In the genomic region with DNA sequence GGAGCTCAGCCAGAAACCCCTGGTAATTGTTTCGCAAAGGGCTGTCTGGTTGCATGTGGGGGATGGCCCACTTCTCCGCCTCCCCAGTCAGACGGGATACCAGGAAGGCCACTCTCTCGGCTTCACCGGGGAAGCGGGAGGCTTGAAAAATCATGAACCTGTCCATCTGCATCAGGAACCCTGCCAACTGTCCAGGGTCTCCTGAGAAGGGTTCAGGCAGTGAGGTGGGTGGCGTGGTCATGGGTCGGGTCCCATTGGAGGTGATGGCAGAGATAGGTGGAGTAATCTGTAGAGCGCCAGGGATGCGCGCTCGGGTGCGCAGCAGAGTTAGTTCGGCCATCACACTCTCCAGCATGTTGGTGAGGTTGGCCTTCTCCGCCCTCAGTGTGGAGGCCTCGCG, we compare ENCODE assay signal across 8 mouse cellular contexts. TPM values are rescaled to one million over a fixed set of nuclear protein-coding genes. Genes with fewer than 3 reads are reported as not detected.
DNase-seq lines count a peak whose midpoint lies in the region; ATAC-seq and TF ChIP-seq lines count a peak whose summit lies in the region.
"Had no signal": no experiment of that assay in that cellular context is flagged by ENCODE, and none has a peak within 500 bp of the region (broad histone marks: within the 10 kb centered on the region; RNA-seq: fewer than 3 reads in every experiment).

No protein-coding gene starts in this region.

- TF ChIP-seq POLR2A in cortical plate, adult 2 months (IDR thresholded peaks at IDR 0.05; ENCODE audit: extremely low read depth, insufficient read depth, low read length) = no peak

- peak overlapping the region; percentile 60; the same call in 1 of the 2 replicates for H3K4me3 ChIP-seq in left cerebral cortex, adult 2 months
- peak overlapping the region; percentile 55 for H3K4me3 ChIP-seq in cortical plate, adult 2 months (ENCODE audit: insufficient read depth, low read length)
- no peak overlapping the region for H3K4me3 ChIP-seq in heart, embryonic 16.5 days (ENCODE audit: low read length)
- H3K4me3 ChIP-seq in midbrain, embryonic 14.5 days (replicated peaks; ENCODE audit: low read depth, low read length) = peak overlapping the region; percentile 66

- H3K4me2 ChIP-seq in heart, embryonic 16.5 days (ENCODE audit: low read depth, low read length) = peak overlapping the region; percentile 72; the same call in 1 of the 2 replicates
- peak overlapping the region; percentile 85 for H3K4me2 ChIP-seq in midbrain, embryonic 14.5 days (ENCODE audit: low read length)

- no peaks in the 10 kb centered on the region for H3K9me3 ChIP-seq in heart, embryonic 16.5 days (replicated peaks; ENCODE audit: control insufficient read depth, low read length)
- peaks cover 2% of the 10 kb centered on the region; the same call in 1 of the 2 replicates for H3K9me3 ChIP-seq in midbrain, embryonic 14.5 days (ENCODE audit: control insufficient read depth, low read length)

- WGBS in heart, embryonic 16.5 days = 96% methylated on average over 17 of the region's 17 CpGs
- WGBS in midbrain, embryonic 14.5 days = 98% methylated on average over 17 of the region's 17 CpGs

- no peak for ATAC-seq in heart, embryonic 16.5 days (replicated peaks; ENCODE audit: extremely low read depth, insufficient read depth, low FRiP score)
- no peak for ATAC-seq in midbrain, embryonic 14.5 days (ENCODE audit: low FRiP score, low TSS enrichment)

- TF ChIP-seq CTCF in left cerebral cortex, adult 2 months (IDR thresholded peaks at IDR 0.05) = no peak
- TF ChIP-seq CTCF in cortical plate, adult 2 months (IDR thresholded peaks at IDR 0.05; ENCODE audit: extremely low read depth, insufficient read depth, low read length) = no peak

- H3K36me3 ChIP-seq in heart, embryonic 16.5 days (ENCODE audit: control insufficient read depth, insufficient read depth) = peaks cover 8% of the 10 kb centered on the region; the same call in 1 of the 2 replicates
- H3K36me3 ChIP-seq in midbrain, embryonic 14.5 days (ENCODE audit: control insufficient read depth, insufficient read depth, low read length) = peaks cover 29% of the 10 kb centered on the region

- no peaks in the 10 kb centered on the region for H3K27me3 ChIP-seq in heart, embryonic 16.5 days (ENCODE audit: control insufficient read depth, insufficient read depth, low read length)
- no peaks in the 10 kb centered on the region for H3K27me3 ChIP-seq in midbrain, embryonic 14.5 days (ENCODE audit: control insufficient read depth, insufficient read depth, low read length)

- H3K27ac ChIP-seq in left cerebral cortex, adult 2 months = no peak overlapping the region
- H3K27ac ChIP-seq in cortical plate, adult 2 months (ENCODE audit: insufficient read depth, low read length) = no peak overlapping the region
- H3K27ac ChIP-seq in heart, embryonic 16.5 days (ENCODE audit: low read length) = no peak overlapping the region
- no peak overlapping the region for H3K27ac ChIP-seq in midbrain, embryonic 14.5 days (replicated peaks; ENCODE audit: low read depth, low read length)

- intact Hi-C loops in left cerebral cortex, adult 2 months (cut with DNase I) = no loop called here
- intact Hi-C loops in left cerebral cortex, postnatal 4 days (cut with DNase I) = no loop called here

- no peak for DNase-seq in left cerebral cortex, adult 2 months (ENCODE audit: extremely low spot score in 1 of 2, low spot score in 2 of 2)
- no peak for DNase-seq in left cerebral cortex, postnatal 4 days
- DNase-seq in midbrain, embryonic 14.5 days = no peak
- DNase-seq in spleen, postnatal 10 days (ENCODE audit: low spot score in 2 of 2) = no peak
- no peak for DNase-seq in ovary, adult 18-20 months (ENCODE audit: low spot score)
- DNase-seq: spleen, adult 18-20 months had no signal

- H3K4me1 ChIP-seq in cortical plate, adult 2 months (ENCODE audit: control insufficient read depth, insufficient read depth, low read length) = no peaks in the 10 kb centered on the region
- 0 out of 2 replicates have a peak, but pooled peaks cover 2% of the 10 kb centered on the region for H3K4me1 ChIP-seq in heart, embryonic 16.5 days (ENCODE audit: control insufficient read depth, insufficient read depth, low read length)
- peaks cover 29% of the 10 kb centered on the region for H3K4me1 ChIP-seq in midbrain, embryonic 14.5 days (ENCODE audit: control insufficient read depth, insufficient read depth, low read length)

- no peak overlapping the region for H3K9ac ChIP-seq in heart, embryonic 16.5 days (ENCODE audit: low read length)
- peak overlapping the region; percentile 86; the same call in 1 of the 2 replicates for H3K9ac ChIP-seq in midbrain, embryonic 14.5 days (replicated peaks; ENCODE audit: low read length)

RNA-seq across cellular contexts. Expression of a gene that starts 0.9 kb away (rescaled TPM):
- 10 to 100 TPM; 52.7 to 53.7 TPM for total RNA-seq in left cerebral cortex, adult 2 months (2021)
- total RNA-seq in left cerebral cortex, postnatal 4 days (2021) = 10 to 100 TPM; 63.2 to 69.6 TPM
- polyA plus RNA-seq in cortical plate, adult 2 months (2012; rRNA removed) = 34.6 and 36.9 TPM in 2 replicates
- 9.7 and 9.9 TPM in 2 replicates for polyA plus RNA-seq in heart, embryonic 16.5 days (2015; fragmentation: Nextera tagmentation; extraction: Ambion mirVana)
- polyA plus RNA-seq in midbrain, embryonic 14.5 days (2014; fragmentation: Nextera tagmentation; extraction: Ambion mirVana) = 41.2 and 43.2 TPM in 2 replicates
